Mouse (Mus musculus) liver, embryonic 14.5 days (tissue): ENCODE measurements around the gene Gon4l. TPM values are rescaled to one million over a fixed set of nuclear protein-coding genes. Genes with fewer than 3 reads are reported as not detected.
A peak's percentile ranks its signal among the peaks of the same experiment; 100 is the strongest.
"Not testable (repeated sequence)": the region's sequence is repeated elsewhere in the genome, so short reads cannot be mapped to it uniquely, and the experiment has no call there.

Source experiments
- ATAC-seq: fragments of 200-750 bp; cut with Nextera tagmentation; 2 replicates; pipeline ENCODE4 v1.8.0; 2017; ENCODE audit warnings: moderate number of reproducible peaks, mild to moderate bottlenecking, moderate library complexity; ENCODE audit not compliant: insufficient read depth
- DNase-seq, 3 experiments: peaks; one replicate each; pipeline ENCODE4 v3.0.0-alpha.2; 2012 to 2013; ENCODE audit warnings: low read depth in 3 of 3, low spot score in 3 of 3
- H3K27ac ChIP-seq: fragments of 300-500 bp; sonication (generic); 2 replicates; pipeline ENCODE4 v1.5.1; 2014; ENCODE audit warnings: moderate library complexity, mild to moderate bottlenecking, control low read depth, inconsistent platforms
- H3K27me3 ChIP-seq: fragments of 300-500 bp; sonication (generic); 2 replicates; pipeline ENCODE4 v1.6.1; 2014; ENCODE audit warnings: mild to moderate bottlenecking, low read length, moderate library complexity; ENCODE audit not compliant: control insufficient read depth, insufficient read depth
- H3K36me3 ChIP-seq: fragments of 300-500 bp; sonication (generic); replicated peaks from 2 replicates; pipeline ENCODE4 v1.6.1; 2014; ENCODE audit warnings: low read depth; ENCODE audit not compliant: control insufficient read depth, insufficient read depth
- H3K4me1 ChIP-seq, 2 experiments: fragments of 200-500 bp in 1 of 2; fragments of 300-500 bp in 1 of 2; sonication (generic) in 1 of 2; replicated peaks; 2 replicates each; pipeline ENCODE4 v1.6.1; 2012 to 2014; ENCODE audit warnings: antibody characterized with exemption in 1 of 2, inconsistent platforms in 1 of 2, low read length in 1 of 2; ENCODE audit not compliant: control insufficient read depth in 2 of 2, insufficient read depth in 2 of 2
- H3K4me2 ChIP-seq: fragments of 300-500 bp; sonication (generic); 2 replicates; pipeline ENCODE4 v1.6.1; 2014; ENCODE audit warnings: low read depth, mild to moderate bottlenecking, control low read depth, moderate library complexity
- H3K4me3 ChIP-seq, 2 experiments: fragments of 200-500 bp in 1 of 2; fragments of 300-500 bp in 1 of 2; sonication (generic) in 1 of 2; 2 replicates each; pipeline ENCODE4 v1.5.1; 2012 to 2014; ENCODE audit warnings: low read depth in 2 of 2, low read length in 2 of 2, mild to moderate bottlenecking in 2 of 2, control low read depth in 1 of 2, inconsistent platforms in 1 of 2, moderate library complexity in 1 of 2; ENCODE audit not compliant: insufficient read depth in 1 of 2
- H3K9ac ChIP-seq: fragments of 300-500 bp; sonication (generic); replicated peaks from 2 replicates; pipeline ENCODE4 v1.6.1; 2014; ENCODE audit warnings: mild to moderate bottlenecking, control low read depth, moderate library complexity
- H3K9me3 ChIP-seq: fragments of 300-500 bp; sonication (generic); 2 replicates; pipeline ENCODE4 v1.6.1; 2016; ENCODE audit warnings: low read length, mixed read lengths; ENCODE audit not compliant: control insufficient read depth
- CTCF ChIP-seq: IDR thresholded peaks from 2 replicates; pipeline ENCODE4 v1.5.1; 2016; ENCODE audit warnings: antibody characterized with exemption, low read depth, control low read depth
- WGBS: fragments of 180-500 bp; shearing (Covaris S2); extraction: QIAGEN DNeasy Blood & Tissue Kit; methylation state at CpG from one replicate; pipeline ENCODE4 v1.1.7; 2014; ENCODE audit not compliant: insufficient replicate concordance; 5-methylcytosine and 5-hydroxymethylcytosine counted together
- polyA plus RNA-seq, 2 experiments: library from polyadenylated mRNA; depleted of rRNA in 1 of 2; stranded (reverse) in 1 of 2; unstranded in 1 of 2; fragments of >200 nt; fragmentation: Nextera tagmentation in 1 of 2; extraction: Ambion mirVana in 1 of 2; gene quantifications; 2 replicates each; pipeline versions ENCODE4 v1.2.1 to v1.2.3; 2012 to 2014

Gon4l gene
- 5.4 and 6.7 TPM in 2 replicates for polyA plus RNA-seq (2012; rRNA removed)
- 3.7 and 4.1 TPM in 2 replicates for polyA plus RNA-seq (2014; fragmentation: Nextera tagmentation; extraction: Ambion mirVana)

DNA sequence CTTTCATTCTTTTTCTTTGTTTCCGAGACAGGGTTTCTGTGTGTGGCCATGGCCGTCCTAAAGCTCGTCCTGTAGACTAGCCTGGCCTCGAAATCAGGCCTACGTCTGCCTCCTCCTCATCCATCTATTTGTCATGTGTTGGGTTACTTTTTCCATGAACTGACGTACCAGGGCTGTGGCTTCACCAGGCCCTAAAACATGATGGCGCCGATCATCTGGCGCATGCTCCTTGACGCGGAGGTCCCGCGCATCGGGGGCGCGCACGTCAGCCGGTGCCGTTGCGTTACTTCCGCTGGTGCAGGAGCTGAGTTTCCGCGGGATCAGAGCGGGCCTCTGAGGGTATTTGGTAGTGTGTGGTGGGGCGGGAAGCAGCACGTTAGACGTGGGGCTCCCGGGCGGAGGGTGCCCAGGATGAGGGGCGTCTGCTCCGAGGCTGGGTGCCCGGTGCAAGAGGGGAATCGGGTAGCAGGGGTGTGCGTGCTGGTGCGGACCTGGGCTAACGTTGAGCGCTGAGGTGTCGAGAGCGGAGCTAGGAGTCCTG is at the start of gene Gon4l:
TSS of gene Gon4l (plus strand) at position 281 of the 541 bp plus-strand sequence.
- H3K27me3 ChIP-seq, H3K9me3 ChIP-seq, H3K36me3 ChIP-seq, H3K4me1 ChIP-seq: not testable (repeated sequence)
- 3% methylated on average over 22 of the region's 39 CpGs for WGBS
- peak; percentile 81 for ATAC-seq
- peak within 1 kb of the TSS; percentile 66 for H3K9ac ChIP-seq
- DNase-seq, result peak; percentile 18 to 29 (median 19)
- H3K27ac ChIP-seq, result peak within 1 kb of the TSS; percentile 17; the same call in 1 of the 2 replicates
- H3K4me3 ChIP-seq, result peak within 1 kb of the TSS; percentile 50 to 62
- H3K4me2 ChIP-seq, result peak within 1 kb of the TSS; percentile 60

DNA sequence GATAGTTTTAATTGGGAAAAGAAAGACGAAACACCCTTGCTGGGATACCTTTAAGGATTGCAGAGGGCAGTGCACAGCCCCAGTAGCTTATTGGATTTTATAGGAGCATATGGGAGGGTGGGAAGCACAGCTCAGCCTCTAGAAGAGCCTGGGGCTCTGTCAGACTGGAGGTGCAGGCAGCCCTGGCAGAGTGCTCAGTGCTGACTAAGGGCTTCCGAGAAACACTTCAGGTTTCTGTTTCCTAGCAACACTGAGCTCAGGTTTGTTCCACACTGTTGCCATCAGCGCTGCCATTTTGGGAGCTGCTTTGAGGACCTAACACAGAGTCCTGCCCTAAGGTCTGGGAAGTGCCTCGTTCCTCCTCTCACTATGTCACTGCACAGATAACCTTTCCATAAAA is 48.7 kb upstream of the Gon4l start:
- not testable (repeated sequence) for H3K9me3 ChIP-seq, DNase-seq, H3K9ac ChIP-seq, H3K36me3 ChIP-seq, H3K27ac ChIP-seq, ATAC-seq, H3K4me2 ChIP-seq, H3K27me3 ChIP-seq, H3K4me3 ChIP-seq, H3K4me1 ChIP-seq
- WGBS, result 81% methylated on average over 1 of the region's 4 CpGs

DNA sequence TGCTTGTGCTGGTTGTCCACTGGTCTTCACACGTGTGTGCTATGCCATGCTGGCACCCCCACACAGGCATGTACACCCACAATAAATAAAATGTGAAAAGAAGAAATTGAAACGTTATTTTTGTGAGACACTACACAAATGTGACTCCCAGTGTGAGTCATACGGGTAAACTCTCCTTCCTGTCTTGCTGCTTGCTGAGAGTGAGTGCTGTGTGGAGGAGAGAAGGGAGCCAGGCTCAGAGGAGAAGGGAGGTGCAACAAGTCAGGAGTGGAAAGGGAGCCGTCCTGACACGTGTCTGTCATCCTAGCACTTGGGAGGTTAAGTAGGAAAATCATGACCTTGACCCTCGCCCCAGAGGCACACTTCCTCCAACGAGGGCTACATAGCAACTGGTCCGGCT is 48.2 kb upstream of the Gon4l start:
- not testable (repeated sequence) for H3K27me3 ChIP-seq, H3K4me3 ChIP-seq, H3K36me3 ChIP-seq, H3K4me2 ChIP-seq, H3K9me3 ChIP-seq, DNase-seq, H3K4me1 ChIP-seq, H3K9ac ChIP-seq, H3K27ac ChIP-seq, ATAC-seq
- no CpG with 5 or more reads among the region's 8 CpGs for WGBS

DNA sequence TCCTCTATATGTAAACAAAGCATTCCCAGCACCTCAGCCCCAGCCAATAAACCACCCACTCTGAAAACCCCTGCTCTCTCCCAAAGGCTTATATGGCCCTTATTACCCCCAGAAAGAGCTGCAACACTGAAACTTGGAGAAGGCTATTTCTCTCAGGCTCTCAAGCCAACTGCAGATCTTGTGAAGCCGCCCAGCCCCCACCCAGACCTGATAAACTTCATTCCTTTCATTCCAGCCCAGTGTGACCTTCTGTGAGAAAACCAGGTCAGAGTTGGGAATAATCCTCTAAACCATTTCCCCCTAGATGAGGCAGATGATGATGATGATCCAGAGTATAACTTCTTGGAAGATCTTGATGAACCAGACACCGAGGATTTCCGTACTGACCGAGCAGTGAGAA is 47.0 kb upstream of the Gon4l start:
- not testable (repeated sequence) for H3K9ac ChIP-seq, H3K27me3 ChIP-seq, H3K27ac ChIP-seq, H3K9me3 ChIP-seq, DNase-seq, H3K4me2 ChIP-seq, H3K4me1 ChIP-seq, H3K4me3 ChIP-seq, H3K36me3 ChIP-seq, ATAC-seq
- no CpG with 5 or more reads among the region's 4 CpGs for WGBS

DNA sequence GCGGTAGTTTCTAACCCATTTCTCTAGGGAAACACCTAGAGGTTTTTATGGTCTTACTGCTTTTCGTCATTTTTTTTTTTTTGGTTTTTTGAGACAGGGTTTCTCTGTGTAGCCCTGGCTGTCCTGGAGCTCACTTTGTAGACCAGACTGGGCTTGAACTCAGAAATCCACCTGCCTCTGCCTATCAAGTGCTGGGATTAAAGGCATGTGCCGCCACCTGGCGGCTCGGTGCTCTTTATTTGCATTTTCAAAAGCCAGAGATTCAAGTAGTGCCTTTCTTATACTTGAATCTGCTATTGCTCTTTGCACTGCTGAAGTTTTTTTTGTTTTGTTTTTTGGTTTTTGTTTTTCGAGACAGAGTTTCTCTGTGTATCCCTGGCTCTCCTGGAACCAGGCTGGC is 37.5 kb upstream of the Gon4l start:
- H3K4me1 ChIP-seq, H3K36me3 ChIP-seq, H3K9ac ChIP-seq, H3K4me3 ChIP-seq, H3K27me3 ChIP-seq, DNase-seq, H3K9me3 ChIP-seq, H3K4me2 ChIP-seq, ATAC-seq, H3K27ac ChIP-seq: not testable (repeated sequence)
- 0 out of 2 replicates have a peak, but pooled peaks have one; percentile 4 for TF ChIP-seq CTCF
- WGBS, result 74% methylated on average over 6 of the region's 6 CpGs
